Mouse (Mus musculus) neural tube, embryonic 11.5 days (tissue): ENCODE measurements at regions not wholly inside any gene's neighbourhood (a gene's known extent, or its start where the extent isn't known, plus 50 kb on each side); places are given as distances from the start of the nearest gene placed in this dataset.

Experiments used
- ATAC-seq: fragments of 200-750 bp; cut with Nextera tagmentation; 2 replicates; pipeline ENCODE4 v1.8.0; 2017; ENCODE audit warnings: moderate number of reproducible peaks, mild to moderate bottlenecking, moderate TSS enrichment, moderate library complexity; ENCODE audit not compliant: insufficient read depth, low FRiP score, low TSS enrichment
- DNase-seq: peaks from one replicate; pipeline ENCODE4 v3.0.0-alpha.2; 2015; ENCODE audit warnings: low spot score
- H3K27ac ChIP-seq: fragments of 300-500 bp; sonication (generic); 2 replicates; pipeline ENCODE4 v1.5.1; 2014; ENCODE audit warnings: low read depth, mild to moderate bottlenecking, low read length
- H3K27me3 ChIP-seq: fragments of 300-500 bp; sonication (generic); 2 replicates; pipeline ENCODE4 v1.6.1; 2014; ENCODE audit warnings: mild to moderate bottlenecking, low read length, mixed read lengths; ENCODE audit not compliant: control insufficient read depth, insufficient read depth
- H3K36me3 ChIP-seq: fragments of 300-500 bp; sonication (generic); 2 replicates; pipeline ENCODE4 v1.6.1; 2014; ENCODE audit warnings: mild to moderate bottlenecking, low read length, moderate library complexity, mixed read lengths; ENCODE audit not compliant: control insufficient read depth, insufficient read depth
- H3K4me1 ChIP-seq: fragments of 300-500 bp; sonication (generic); 2 replicates; pipeline ENCODE4 v1.6.1; 2014; ENCODE audit warnings: low read length, mixed read lengths; ENCODE audit not compliant: control insufficient read depth, insufficient read depth
- H3K4me2 ChIP-seq: fragments of 300-500 bp; sonication (generic); 2 replicates; pipeline ENCODE4 v1.6.1; 2014; ENCODE audit warnings: low read depth, mild to moderate bottlenecking, moderate library complexity
- H3K4me3 ChIP-seq: fragments of 300-500 bp; sonication (generic); 2 replicates; pipeline ENCODE4 v1.5.1; 2014; ENCODE audit warnings: low read depth, low read length
- H3K9ac ChIP-seq: fragments of 300-500 bp; sonication (generic); 2 replicates; pipeline ENCODE4 v1.6.1; 2014; ENCODE audit warnings: mild to moderate bottlenecking, low read length
- H3K9me3 ChIP-seq: fragments of 300-500 bp; sonication (generic); 2 replicates; pipeline ENCODE4 v1.6.1; 2016; ENCODE audit warnings: low read length; ENCODE audit not compliant: control insufficient read depth
- WGBS: fragments of 180-500 bp; shearing (Covaris S2); extraction: QIAGEN DNeasy Blood & Tissue Kit; methylation state at CpG from one replicate; pipeline ENCODE4 v1.1.7; 2014; 5-methylcytosine and 5-hydroxymethylcytosine counted together

DNA sequence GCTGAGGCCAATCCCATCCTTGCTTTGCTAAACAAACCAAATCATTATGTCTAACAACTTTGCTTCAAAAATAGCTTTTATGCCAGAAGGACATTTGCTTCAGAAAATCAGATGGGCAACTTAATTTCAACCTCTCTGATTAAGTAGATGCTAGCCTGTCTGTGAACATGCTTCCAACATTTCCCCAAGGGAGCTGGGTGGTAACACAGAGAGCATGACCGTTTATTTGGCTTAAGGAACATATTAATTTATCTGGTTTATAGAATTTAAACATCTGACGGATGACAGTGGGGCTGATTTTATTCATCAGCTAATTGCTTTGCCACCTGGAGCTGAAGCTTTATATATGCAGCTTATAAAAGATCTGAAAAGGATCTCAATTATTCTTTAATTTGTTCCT, 245.1 kb upstream of the Spred2 start:
- Histone ChIP-seq H3K4me3 (no peak overlapping the region), H3K36me3 (no peaks in the 10 kb centered on the region), H3K27me3 (no peaks in the 10 kb centered on the region), H3K9me3 (no peaks in the 10 kb centered on the region), H3K9ac (no peak overlapping the region), H3K4me2 (no peak overlapping the region), H3K27ac (no peak overlapping the region), H3K4me1 (no peaks in the 10 kb centered on the region)
- no peak for DNase-seq
- ATAC-seq, result no peak
- WGBS, result 72% methylated on average over 2 of the region's 2 CpGs

DNA sequence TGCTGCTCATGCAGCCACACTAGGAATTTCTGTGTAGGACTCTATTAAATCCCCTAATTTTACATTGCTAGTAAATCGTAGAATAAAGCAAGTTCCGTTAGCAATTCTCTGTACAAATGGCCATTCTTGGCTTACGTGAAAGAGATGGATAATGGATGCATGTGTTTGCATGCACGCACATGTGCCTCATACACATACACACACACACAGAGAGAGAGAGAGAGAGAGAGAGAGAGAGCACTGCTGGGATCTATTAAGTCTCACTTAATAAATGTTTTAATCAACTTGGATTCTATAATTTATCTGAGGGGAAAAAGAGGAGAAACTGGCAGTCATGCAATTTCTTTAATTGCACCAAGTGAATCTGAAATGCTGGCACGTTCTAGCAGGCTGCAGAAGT, 244.5 kb upstream of the Spred2 start:
- Histone ChIP-seq H3K4me3 (no peak overlapping the region), H3K4me2 (no peak overlapping the region), H3K36me3 (no peaks in the 10 kb centered on the region), H3K27me3 (no peaks in the 10 kb centered on the region), H3K9me3 (no peaks in the 10 kb centered on the region), H3K27ac (no peak overlapping the region), H3K9ac (no peak overlapping the region), H3K4me1 (no peaks in the 10 kb centered on the region)
- no peak for DNase-seq
- 90% methylated on average over 5 of the region's 5 CpGs for WGBS
- ATAC-seq, result no peak

DNA sequence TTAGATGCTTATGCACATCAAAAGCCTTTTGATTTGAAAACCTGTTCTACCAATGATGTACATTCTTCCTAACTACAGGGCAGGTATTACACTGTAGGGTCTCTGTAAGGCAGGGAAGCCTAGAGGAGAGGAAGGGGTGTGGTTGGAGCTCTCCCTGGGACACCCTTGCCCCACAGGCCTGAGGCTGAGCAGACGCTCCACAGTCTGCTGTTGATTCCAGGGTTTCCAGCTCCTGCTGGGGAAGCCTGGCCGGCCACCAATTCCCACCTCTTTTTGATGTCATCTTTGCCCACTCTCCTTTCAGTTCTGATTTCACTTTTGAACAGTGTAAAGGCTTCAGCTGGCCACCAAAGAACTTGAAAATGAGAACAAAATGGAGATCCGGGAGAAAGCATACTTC, 223.0 kb upstream of the Spred2 start:
- H3K9me3 ChIP-seq, result no peaks in the 10 kb centered on the region
- no peak overlapping the region for H3K27ac ChIP-seq
- no peak overlapping the region for H3K4me3 ChIP-seq
- H3K27me3 ChIP-seq, result no peaks in the 10 kb centered on the region
- 82% methylated on average over 3 of the region's 3 CpGs for WGBS
- no peaks in the 10 kb centered on the region for H3K36me3 ChIP-seq
- no peak for DNase-seq
- no peak overlapping the region for H3K9ac ChIP-seq
- no peak overlapping the region for H3K4me2 ChIP-seq
- ATAC-seq, result no peak
- no peaks in the 10 kb centered on the region for H3K4me1 ChIP-seq

- WGBS, result 82% methylated on average over 6 of the region's 6 CpGs
- Histone ChIP-seq H3K4me1 (no peaks in the 10 kb centered on the region), H3K36me3 (no peaks in the 10 kb centered on the region), H3K27me3 (no peaks in the 10 kb centered on the region), H3K27ac (no peak overlapping the region), H3K9ac (no peak overlapping the region), H3K4me2 (no peak overlapping the region), H3K9me3 (no peaks in the 10 kb centered on the region), H3K4me3 (no peak overlapping the region)
- DNase-seq, result no peak
- no peak for ATAC-seq
Observed at GRCm38 (mm10) chr11:19708821-19709220, 215.4 kb upstream of the Spred2 start.

DNA sequence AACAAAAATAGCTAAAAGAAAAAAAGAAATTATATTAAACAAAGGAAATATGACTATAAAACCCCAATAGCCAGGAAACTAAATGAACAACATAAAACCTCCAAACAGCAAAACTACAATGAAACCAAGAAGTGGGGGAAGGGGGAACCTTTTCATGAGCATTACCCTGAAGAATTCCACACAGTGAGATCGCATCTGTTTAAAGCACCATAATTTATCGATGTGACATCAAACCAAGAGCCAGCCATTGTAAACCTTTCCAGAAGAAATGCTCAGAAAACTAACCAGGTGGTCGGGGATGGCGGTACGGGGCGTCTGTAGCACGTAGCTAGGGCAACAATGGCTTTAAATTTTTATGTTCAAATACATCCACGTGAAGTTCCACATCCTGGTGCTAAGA, 214.8 kb upstream of the Spred2 start:
- no peaks in the 10 kb centered on the region for H3K9me3 ChIP-seq
- no peak overlapping the region for H3K27ac ChIP-seq
- DNase-seq (no peak), ATAC-seq (no peak)
- H3K4me3 ChIP-seq, result no peak overlapping the region
- no peaks in the 10 kb centered on the region for H3K4me1 ChIP-seq
- 46% methylated on average over 8 of the region's 8 CpGs for WGBS
- no peaks in the 10 kb centered on the region for H3K27me3 ChIP-seq
- no peak overlapping the region for H3K9ac ChIP-seq
- H3K36me3 ChIP-seq, result no peaks in the 10 kb centered on the region
- H3K4me2 ChIP-seq, result no peak overlapping the region

- ATAC-seq, result no peak
- no peak for DNase-seq
- H3K4me2 ChIP-seq, result no peak overlapping the region
- H3K4me1 ChIP-seq, result no peaks in the 10 kb centered on the region
- H3K27ac ChIP-seq, result no peak overlapping the region
- H3K9me3 ChIP-seq, result no peaks in the 10 kb centered on the region
- no peak overlapping the region for H3K4me3 ChIP-seq
- 73% methylated on average over 8 of the region's 8 CpGs for WGBS
- H3K27me3 ChIP-seq, result no peaks in the 10 kb centered on the region
- H3K9ac ChIP-seq, result no peak overlapping the region
- H3K36me3 ChIP-seq, result no peaks in the 10 kb centered on the region
Observed at GRCm38 (mm10) chr11:19713091-19713490, 211.1 kb upstream of the Spred2 start.

DNA sequence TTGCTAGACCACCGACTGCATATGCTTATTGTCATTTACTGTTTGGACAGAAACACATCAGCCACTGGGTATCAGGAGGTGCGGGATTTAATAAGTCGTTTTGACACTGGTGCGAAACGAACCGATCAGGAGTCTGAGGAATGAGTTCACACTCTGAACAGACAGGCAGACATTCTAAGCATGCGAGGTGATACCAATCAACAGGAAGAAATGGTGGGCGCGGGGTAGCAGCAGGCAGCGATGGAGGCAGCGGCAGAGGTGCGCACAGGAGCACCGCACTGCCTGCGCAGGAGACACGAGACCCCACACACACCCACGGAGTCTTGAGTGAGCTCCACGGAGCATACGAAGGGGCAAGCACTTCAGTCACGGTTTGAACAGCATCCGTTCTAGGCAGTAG, 210.6 kb upstream of the Spred2 start:
- Histone ChIP-seq H3K9ac (no peak overlapping the region), H3K27me3 (no peaks in the 10 kb centered on the region), H3K27ac (no peak overlapping the region), H3K4me1 (no peaks in the 10 kb centered on the region), H3K4me2 (no peak overlapping the region), H3K9me3 (no peaks in the 10 kb centered on the region), H3K36me3 (no peaks in the 10 kb centered on the region), H3K4me3 (no peak overlapping the region)
- WGBS, result 76% methylated on average over 20 of the region's 20 CpGs
- ATAC-seq (no peak), DNase-seq (no peak)

DNA sequence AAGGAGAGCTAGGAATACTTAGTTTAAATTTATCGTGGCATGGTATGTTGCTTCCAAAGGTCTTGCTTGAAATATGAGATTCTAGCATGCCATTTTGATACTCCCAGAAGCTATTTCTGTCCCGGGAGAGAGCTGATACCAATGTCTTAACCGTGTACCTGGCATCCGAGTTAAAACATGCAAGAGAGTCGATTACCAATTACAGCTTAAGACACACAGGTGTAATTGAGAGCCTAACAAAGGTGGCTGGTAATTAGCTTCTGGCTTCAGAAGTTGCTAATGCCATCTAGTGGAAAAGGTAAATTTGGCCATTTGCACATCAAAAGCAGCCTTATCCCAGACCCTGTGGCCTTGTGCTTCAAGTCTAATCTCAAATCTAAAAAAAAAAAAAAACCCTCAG, 210.0 kb upstream of the Spred2 start:
- DNase-seq (no peak), ATAC-seq (no peak)
- Histone ChIP-seq H3K4me3 (no peak overlapping the region), H3K36me3 (no peaks in the 10 kb centered on the region), H3K4me2 (no peak overlapping the region), H3K9me3 (no peaks in the 10 kb centered on the region), H3K4me1 (no peaks in the 10 kb centered on the region), H3K27me3 (no peaks in the 10 kb centered on the region), H3K9ac (no peak overlapping the region), H3K27ac (no peak overlapping the region)
- whole genome bisulfite sequencing, result 47% methylated on average over 5 of the region's 5 CpGs

GRCm38 (mm10) chr11:19714888-19715595, 209.1 kb upstream of the Spred2 start:
- 21% methylated on average over 8 of the region's 8 CpGs for WGBS
- Histone ChIP-seq H3K4me2 (no peak overlapping the region), H3K9ac (no peak overlapping the region), H3K27me3 (no peaks in the 10 kb centered on the region), H3K27ac (no peak overlapping the region), H3K9me3 (no peaks in the 10 kb centered on the region), H3K4me3 (no peak overlapping the region), H3K36me3 (no peaks in the 10 kb centered on the region), H3K4me1 (no peaks in the 10 kb centered on the region)
- ATAC-seq (no peak), DNase-seq (no peak)
